Mouse (Mus musculus) liver, adult (tissue): Measurements from ENCODE around the gene Ptprr.

Experiments
- GATA4 ChIP-seq: IDR thresholded peaks from 2 replicates; pipeline ENCODE4 v1.6.1; 2014; ENCODE audit warnings: mild to moderate bottlenecking, low read length; ENCODE audit not compliant: insufficient replicate concordance

Gene Ptprr

DNA sequence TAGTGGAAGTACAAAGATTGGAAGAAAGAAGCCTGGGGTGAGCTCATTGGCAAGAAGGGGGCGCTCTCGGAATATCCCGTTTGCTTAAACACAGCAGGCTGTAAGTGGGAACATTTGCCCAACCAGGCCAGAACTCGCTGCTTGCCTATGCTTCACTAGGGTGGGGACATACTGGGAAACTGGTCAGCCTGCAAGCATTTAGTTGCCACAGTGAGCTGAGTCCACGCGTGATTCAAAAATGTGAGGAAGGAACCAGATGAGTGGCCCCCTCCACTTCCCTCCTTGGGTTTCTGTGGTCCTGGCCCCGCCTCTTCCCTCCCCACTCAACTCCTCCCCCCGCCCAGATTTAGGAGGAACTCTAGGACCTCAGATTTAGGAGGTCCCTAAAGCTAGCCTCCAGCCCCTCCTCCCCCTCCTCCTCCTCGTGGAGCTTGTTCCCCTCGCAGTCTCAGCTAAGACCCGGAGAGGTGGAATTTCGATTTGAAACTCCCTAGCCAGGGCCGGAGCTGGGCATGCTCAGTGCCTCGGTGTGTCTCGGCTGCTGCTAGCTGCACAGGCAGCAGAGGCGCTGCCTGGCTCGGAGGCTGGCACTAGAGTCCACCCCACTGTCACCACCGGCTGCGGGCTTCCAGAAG lies at the start of gene Ptprr:
Ptprr (plus strand) TSS at position 369 of the 635 bp plus-strand sequence.
- no peak for TF ChIP-seq GATA4

DNA sequence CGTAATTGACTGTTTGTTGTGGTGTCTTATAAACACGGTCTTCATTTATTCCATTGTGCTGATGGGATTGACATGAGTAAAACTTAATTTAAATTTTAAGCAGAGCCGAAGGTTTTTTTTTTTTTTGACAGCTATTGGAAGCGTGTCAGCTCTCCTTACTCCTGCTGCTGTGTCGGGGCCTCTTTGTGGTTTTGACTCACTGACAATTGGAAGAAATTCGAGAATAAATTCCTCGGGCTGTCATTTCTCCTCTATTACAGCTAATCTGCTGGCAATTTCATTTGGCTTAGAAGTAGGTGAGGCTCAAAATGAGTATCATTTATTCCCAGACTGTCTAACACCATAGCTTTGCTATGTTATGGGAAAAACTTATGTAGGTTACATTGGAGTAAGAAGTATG lies 41.7 kb upstream of the Ptprr start:
- no peak for TF ChIP-seq GATA4

DNA sequence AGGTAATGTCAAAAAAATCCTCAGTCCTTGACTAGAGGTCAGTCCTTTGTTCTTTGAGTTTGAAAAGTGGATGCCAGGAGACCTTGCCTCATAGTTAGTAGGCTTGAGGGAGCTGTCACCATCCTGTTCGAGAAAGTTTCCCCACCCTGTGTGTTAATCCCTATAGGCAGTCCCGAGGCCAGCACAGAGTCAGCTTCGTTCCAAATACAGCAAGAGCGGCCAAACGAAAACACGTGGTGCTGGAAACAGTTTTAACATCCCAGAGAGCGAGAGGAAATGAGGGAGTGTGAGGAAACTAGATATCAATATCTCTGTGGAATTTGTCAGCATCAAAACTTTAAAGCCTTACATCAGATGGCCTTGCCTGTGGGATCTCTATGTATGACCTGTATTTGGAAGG lies 39.0 kb upstream of the Ptprr start:
- TF ChIP-seq GATA4 = no peak

DNA sequence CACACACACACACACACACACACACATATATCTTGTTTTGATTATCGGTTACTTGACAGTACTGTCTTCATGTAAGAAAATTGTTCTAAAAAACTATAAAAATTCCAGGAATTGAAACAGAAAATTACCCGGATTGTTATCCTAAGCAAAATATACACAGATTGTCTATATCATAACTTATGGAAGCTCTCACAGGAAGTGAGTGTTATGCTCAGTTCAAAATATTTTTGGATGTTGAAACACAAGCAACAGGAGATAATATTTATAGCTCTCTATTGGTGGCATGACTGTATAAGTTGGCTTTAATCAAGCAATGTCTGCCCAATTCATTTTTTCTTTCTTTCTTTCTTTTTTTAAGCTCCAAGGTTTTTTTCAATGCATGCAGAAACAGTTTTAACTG lies 38.0 kb upstream of the Ptprr start:
- TF ChIP-seq GATA4 = no peak

- no peak for TF ChIP-seq GATA4
Measured at GRCm38 (mm10) chr10:115984308-115984707, 33.7 kb upstream of the Ptprr start.

DNA sequence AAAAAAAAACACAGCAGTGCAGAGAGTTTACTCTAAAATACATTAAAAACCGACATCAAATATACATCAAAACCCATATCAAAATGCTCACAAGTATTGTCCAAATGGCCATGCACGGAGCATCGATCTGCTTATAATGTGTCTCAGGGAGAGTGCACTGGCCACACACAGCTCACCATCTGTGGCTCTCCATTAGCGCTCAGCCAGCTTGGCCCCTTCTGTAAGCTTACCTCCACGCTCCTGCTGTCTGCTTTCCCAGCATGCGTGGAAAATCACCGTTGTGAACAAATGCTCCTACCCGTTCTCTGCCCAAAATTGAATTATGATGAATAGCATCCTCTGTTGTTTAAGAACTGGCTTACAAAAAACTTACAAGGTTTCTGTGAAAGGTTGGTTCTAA lies 16.2 kb upstream of the Ptprr start:
- TF ChIP-seq GATA4 = no peak

GRCm38 (mm10) chr10:116006675-116007074 lies 11.3 kb upstream of the Ptprr start:
- TF ChIP-seq GATA4 = no peak

GRCm38 (mm10) chr10:116018480-116018891 lies 473 bp downstream of the Ptprr start:
- TF ChIP-seq GATA4 = no peak

GRCm38 (mm10) chr10:116019086-116019860 lies 1.3 kb downstream of the Ptprr start:
- no peak for TF ChIP-seq GATA4

DNA sequence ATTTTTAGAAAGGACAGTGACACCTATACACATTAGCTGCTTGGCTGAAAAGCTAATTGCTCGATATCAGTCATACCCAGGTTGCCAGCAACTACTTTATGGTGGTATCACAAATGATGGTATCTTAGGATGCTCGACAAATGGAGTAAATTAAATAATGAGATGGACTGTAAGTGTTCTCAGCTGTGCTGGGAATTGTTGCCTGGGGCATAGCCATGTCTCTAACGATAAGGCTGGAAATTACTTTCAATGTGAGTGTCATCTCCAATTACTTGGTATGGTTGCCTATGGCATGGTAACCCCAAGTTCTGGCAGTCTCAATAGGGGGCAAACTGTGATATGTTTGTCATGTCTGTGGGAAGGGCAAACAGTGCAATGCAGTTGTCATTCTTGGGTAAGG lies 3.1 kb downstream of the Ptprr start:
- TF ChIP-seq GATA4 = no peak

GRCm38 (mm10) chr10:116038150-116038549 lies 20.1 kb downstream of the Ptprr start:
- no peak for TF ChIP-seq GATA4

DNA sequence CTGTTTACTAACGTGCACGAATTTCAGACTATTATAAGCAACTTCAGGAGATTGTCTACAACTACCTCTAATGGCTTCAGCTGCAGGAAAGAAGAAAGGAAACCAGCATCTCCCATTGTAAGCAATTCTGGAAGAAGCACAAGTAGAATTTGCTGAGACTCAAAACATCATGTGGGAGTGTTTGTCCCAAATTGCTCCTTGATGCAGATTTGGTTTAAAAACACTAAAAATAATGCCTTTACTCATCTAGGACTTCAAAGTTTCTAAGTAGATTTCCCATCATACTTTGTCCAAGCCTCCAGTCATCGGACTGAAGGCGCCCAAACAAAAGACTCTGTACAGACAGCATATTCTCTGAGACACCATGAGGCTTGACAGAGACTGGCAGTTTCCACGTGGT lies 57.9 kb downstream of the Ptprr start:
- no peak for TF ChIP-seq GATA4

GRCm38 (mm10) chr10:116078636-116079035 lies 60.6 kb downstream of the Ptprr start:
- no peak for TF ChIP-seq GATA4

DNA sequence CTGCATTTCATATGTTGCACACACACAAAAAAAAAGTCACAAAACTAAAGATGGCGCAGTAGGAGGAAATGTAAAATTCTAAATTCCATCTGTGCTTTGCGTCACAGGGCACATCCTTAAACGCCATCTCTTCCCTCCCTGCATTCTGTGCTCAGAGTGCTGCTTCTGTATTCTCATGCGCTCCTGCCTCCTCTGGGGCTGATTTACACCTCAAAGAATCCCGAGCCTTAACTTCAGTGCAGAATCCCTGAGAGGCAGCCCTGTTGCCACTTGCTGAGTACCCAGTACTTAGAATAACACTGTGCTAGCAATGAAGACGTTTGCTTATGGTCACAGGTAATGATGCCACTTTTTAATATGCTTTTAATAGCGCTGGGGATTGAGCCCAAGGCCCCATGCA lies 61.4 kb downstream of the Ptprr start:
- no peak for TF ChIP-seq GATA4

- no peak for TF ChIP-seq GATA4
Measured at GRCm38 (mm10) chr10:116080841-116081240, 62.8 kb downstream of the Ptprr start.

DNA sequence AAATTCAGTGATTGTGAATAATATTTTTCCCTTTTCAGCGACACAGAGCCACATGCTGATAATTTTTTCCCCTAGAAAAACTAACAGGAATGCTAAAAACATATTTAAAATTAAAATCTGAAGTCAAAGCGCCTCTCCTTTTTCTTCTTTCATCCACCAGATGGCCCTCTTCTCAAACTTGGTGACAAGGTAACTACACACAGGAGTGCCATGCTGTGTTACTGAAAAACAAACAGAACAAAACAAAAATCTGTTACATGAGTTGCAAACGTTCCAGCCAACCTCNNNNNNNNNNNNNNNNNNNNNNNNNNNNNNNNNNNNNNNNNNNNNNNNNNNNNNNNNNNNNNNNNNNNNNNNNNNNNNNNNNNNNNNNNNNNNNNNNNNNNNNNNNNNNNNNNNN lies 66.0 kb downstream of the Ptprr start:
- TF ChIP-seq GATA4 = no peak

DNA sequence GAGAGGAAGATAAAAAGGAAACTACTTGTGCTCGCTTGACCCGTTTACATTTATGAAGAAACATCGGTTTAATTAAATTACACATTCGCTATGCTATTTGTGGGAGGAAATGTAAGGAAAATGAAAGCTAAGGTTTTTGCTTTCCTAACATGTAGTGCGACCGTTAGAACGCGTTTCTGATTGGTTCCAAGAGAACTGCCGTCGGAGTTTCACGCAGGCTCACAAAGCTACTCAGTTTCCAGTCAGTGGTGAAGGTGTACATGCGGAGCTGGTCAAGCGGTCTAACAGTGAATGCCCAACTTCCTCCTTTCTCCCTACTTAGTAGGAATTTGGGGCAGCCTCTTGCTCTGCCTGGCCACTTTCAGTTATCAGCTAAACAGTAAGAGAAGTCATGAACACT lies 78.5 kb downstream of the Ptprr start:
- TF ChIP-seq GATA4 = no peak
